Mouse (Mus musculus): ENCODE results near the gene Stat3. TPM values are rescaled to one million over a fixed set of nuclear protein-coding genes. Genes with fewer than 3 reads are reported as not detected.

Stat3 gene
- 22.0 and 45.8 TPM in 2 replicates for polyA plus RNA-seq (2012; ENCODE audit: low replicate concordance)

DNA sequence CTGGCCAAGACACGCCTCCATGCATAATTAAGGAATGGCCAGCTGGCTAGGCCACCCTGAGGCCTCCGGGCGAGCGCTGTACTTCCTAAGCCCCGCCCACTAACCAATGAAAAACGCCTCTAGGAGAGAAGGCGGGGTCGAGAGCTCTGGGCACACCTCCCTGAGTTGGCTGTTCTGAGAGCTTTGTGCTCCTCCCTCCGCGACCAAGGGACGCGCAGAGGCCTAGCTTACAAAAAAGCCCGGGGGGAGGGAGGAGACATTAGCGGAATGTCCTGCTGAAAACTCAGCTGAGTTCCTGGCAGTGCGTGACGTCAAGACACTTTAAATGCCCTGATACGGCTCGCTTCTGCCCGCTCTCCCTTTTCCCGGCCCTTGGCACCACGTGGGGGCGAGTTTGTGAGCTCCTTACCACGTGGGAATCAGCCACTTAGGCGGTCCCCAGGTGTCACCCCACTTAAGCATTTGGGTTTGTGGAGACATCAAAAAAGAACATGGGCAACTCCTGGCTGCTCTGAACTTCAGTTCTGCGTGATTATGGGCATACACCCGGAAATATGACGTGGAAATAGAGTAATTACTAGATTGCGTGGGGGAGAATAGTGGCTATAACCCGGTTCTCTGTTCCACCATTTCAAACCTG, at the start of gene Stat3:
Gene Stat3, minus strand, starts transcription at position 29 of the 640 bp plus-strand sequence.

DNA sequence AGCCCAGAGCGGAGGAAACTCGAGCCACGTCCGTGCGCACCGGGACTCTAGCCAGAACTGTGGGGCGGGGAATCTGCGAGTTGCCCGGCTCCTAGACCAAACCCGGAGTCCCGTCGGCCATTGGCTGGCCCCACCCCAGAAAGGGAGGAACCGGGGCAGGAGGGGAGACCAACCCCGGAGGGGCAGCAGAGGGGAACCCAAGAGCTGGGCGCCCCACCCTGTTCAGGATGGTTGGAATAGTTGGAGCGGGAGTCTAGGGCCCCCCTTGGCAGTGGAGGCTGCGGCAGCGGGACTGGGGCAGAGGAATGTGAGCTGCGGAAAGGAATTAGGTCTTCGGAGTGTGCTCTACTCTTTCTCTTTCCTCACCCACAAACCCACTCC, 31.2 kb upstream of the Stat3 start, which contains the start of gene Cavin1:
Gene Cavin1, minus strand, starts transcription at position 331 of the 381 bp plus-strand sequence.

GRCm38 (mm10) chr11:100858935-100859578, 80.3 kb downstream of the Stat3 start, which contains the start of gene Stat5a:
TSS of gene Stat5a (plus strand) at chr11:100859351.

DNA sequence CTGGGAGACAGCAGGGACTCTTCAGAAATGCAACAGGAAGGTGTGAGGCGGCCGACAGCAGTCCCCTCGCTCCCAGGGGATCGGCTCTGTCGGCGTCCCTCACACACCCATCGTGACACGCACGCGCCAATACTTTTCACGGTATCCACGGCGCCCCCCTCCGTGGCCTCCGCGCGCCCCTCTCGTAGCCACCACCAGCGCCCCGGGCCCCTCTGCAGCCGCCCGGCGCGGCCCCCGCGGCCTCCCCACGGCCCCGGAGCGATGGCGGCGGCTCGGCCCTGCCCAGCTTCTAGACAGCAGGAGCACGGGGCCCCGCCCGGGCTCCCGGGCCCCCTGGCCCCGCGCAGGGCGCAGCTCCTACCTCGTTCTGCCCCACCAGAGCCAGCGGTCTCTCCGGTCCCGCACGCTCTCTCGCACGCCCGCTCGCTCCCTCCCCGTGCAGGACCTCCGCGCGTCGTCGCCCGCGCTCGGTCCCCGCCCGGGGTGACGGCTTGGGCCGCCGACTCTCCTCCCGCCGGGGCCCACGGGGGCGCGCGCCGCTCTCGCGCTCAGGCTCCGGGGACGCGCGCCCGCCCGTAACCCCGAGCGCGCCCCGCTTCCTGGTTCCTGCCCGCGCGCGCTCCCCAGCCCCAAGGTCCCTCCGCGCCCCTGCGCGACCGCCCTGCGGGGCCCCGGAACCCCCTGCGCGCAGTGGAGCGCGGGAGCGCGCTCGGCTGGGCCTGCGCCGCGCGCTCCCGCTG, 89.1 kb downstream of the Stat3 start, which contains the start of gene Stat5b:
Gene Stat5b, minus strand, starts transcription at position 687 of the 740 bp plus-strand sequence.

Other genes with a start within 250 kb of the Stat3 start
- gene Zfp385c, start 247.1 kb downstream of the Stat3 start, polyA plus RNA-seq (2012; ENCODE audit: low replicate concordance): not detected in 2 replicates
- gene Dhx58, start 235.3 kb downstream of the Stat3 start, polyA plus RNA-seq (2012; ENCODE audit: low replicate concordance): 28.8 and 34.9 TPM in 2 replicates
- 93.8 and 113 TPM in 2 replicates for gene Kat2a, start 227.1 kb downstream of the Stat3 start, polyA plus RNA-seq (2012; ENCODE audit: low replicate concordance)
- 0.71 TPM in 1 of 2 replicates, not detected in the other for gene Hspb9, start 225.7 kb downstream of the Stat3 start, polyA plus RNA-seq (2012; ENCODE audit: low replicate concordance)
- gene Rab5c, start 201.3 kb downstream of the Stat3 start, polyA plus RNA-seq (2012; ENCODE audit: low replicate concordance): 394 and 541 TPM in 2 replicates
- gene Kcnh4, start 179.6 kb downstream of the Stat3 start, polyA plus RNA-seq (2012; ENCODE audit: low replicate concordance): 0.09 and 0.55 TPM in 2 replicates
- gene Hcrt, start 176.6 kb downstream of the Stat3 start, polyA plus RNA-seq (2012; ENCODE audit: low replicate concordance): not detected in 2 replicates
- 6.6 and 9.5 TPM in 2 replicates for gene Ghdc, start 168.6 kb downstream of the Stat3 start, polyA plus RNA-seq (2012; ENCODE audit: low replicate concordance)
- gene Stat5b, start 88.8 kb downstream of the Stat3 start, polyA plus RNA-seq (2012; ENCODE audit: low replicate concordance): 27.4 and 38.6 TPM in 2 replicates
- 25.8 and 32.3 TPM in 2 replicates for gene Stat5a, start 80.2 kb downstream of the Stat3 start, polyA plus RNA-seq (2012; ENCODE audit: low replicate concordance)
- 7.5 and 8.9 TPM in 2 replicates for gene Cavin1, start 31.3 kb upstream of the Stat3 start, polyA plus RNA-seq (2012; ENCODE audit: low replicate concordance)
- gene Atp6v0a1, start 69.9 kb upstream of the Stat3 start, polyA plus RNA-seq (2012; ENCODE audit: low replicate concordance): 80.6 and 100 TPM in 2 replicates
- 4.8 and 25.3 TPM in 2 replicates for gene Naglu, start 130.5 kb upstream of the Stat3 start, polyA plus RNA-seq (2012; ENCODE audit: low replicate concordance)
- gene Hsd17b1, start 138.9 kb upstream of the Stat3 start, polyA plus RNA-seq (2012; ENCODE audit: low replicate concordance): not detected in 2 replicates
- gene Coasy, start 143.0 kb upstream of the Stat3 start, polyA plus RNA-seq (2012; ENCODE audit: low replicate concordance): 28.2 and 48.5 TPM in 2 replicates
- gene Mlx, start 147.7 kb upstream of the Stat3 start, polyA plus RNA-seq (2012; ENCODE audit: low replicate concordance): 13.7 and 31.7 TPM in 2 replicates
- 16.3 and 18.1 TPM in 2 replicates for gene Psmc3ip, start 155.9 kb upstream of the Stat3 start, polyA plus RNA-seq (2012; ENCODE audit: low replicate concordance)
- gene Retreg3, start 180.4 kb upstream of the Stat3 start, polyA plus RNA-seq (2012; ENCODE audit: low replicate concordance): 5.6 and 18.8 TPM in 2 replicates
- gene Tubg1, start 180.4 kb upstream of the Stat3 start, polyA plus RNA-seq (2012; ENCODE audit: low replicate concordance): 149 and 176 TPM in 2 replicates
- 1.7 and 2.4 TPM in 2 replicates for gene Tubg2, start 216.4 kb upstream of the Stat3 start, polyA plus RNA-seq (2012; ENCODE audit: low replicate concordance)
- gene Cntnap1, start 231.0 kb upstream of the Stat3 start, polyA plus RNA-seq (2012; ENCODE audit: low replicate concordance): 0.40 and 0.42 TPM in 2 replicates
- 3.2 and 5.3 TPM in 2 replicates for gene Plekhh3, start 231.8 kb upstream of the Stat3 start, polyA plus RNA-seq (2012; ENCODE audit: low replicate concordance)
- 0.56 and 1.1 TPM in 2 replicates for gene Ccr10, start 235.9 kb upstream of the Stat3 start, polyA plus RNA-seq (2012; ENCODE audit: low replicate concordance)